Mouse (Mus musculus) heart, embryonic 12.5 days (tissue): ENCODE data around the gene Cldnd1. TPM values are rescaled to one million over a fixed set of nuclear protein-coding genes. Genes with fewer than 3 reads are reported as not detected.

Experiments used
- ATAC-seq: fragments of 200-750 bp; cut with Nextera tagmentation; 2 replicates; pipeline ENCODE4 v1.8.0; 2017; ENCODE audit warnings: moderate TSS enrichment, moderate library complexity; ENCODE audit not compliant: insufficient number of reproducible peaks, low FRiP score
- H3K27ac ChIP-seq: fragments of 300-500 bp; sonication (generic); 2 replicates; pipeline ENCODE4 v1.5.1; 2016; ENCODE audit warnings: mild to moderate bottlenecking, moderate library complexity; ENCODE audit not compliant: poor library complexity, severe bottlenecking
- H3K27me3 ChIP-seq: fragments of 300-500 bp; sonication (generic); replicated peaks from 2 replicates; pipeline ENCODE4 v1.6.1; 2016; ENCODE audit warnings: mild to moderate bottlenecking, moderate library complexity
- H3K36me3 ChIP-seq: fragments of 300-500 bp; sonication (generic); 2 replicates; pipeline ENCODE4 v1.6.1; 2016; ENCODE audit warnings: mild to moderate bottlenecking, moderate library complexity
- H3K4me1 ChIP-seq: fragments of 300-500 bp; sonication (generic); replicated peaks from 2 replicates; pipeline ENCODE4 v1.6.1; 2016; ENCODE audit warnings: mild to moderate bottlenecking
- H3K4me2 ChIP-seq: fragments of 300-500 bp; sonication (generic); 2 replicates; pipeline ENCODE4 v1.6.1; 2016; ENCODE audit warnings: mild to moderate bottlenecking, moderate library complexity
- H3K4me3 ChIP-seq: fragments of 300-500 bp; sonication (generic); 2 replicates; pipeline ENCODE4 v1.5.1; 2016; ENCODE audit warnings: mild to moderate bottlenecking
- H3K9ac ChIP-seq: fragments of 300-500 bp; sonication (generic); 2 replicates; pipeline ENCODE4 v1.6.1; 2016; ENCODE audit warnings: mild to moderate bottlenecking, moderate library complexity
- H3K9me3 ChIP-seq: fragments of 300-500 bp; sonication (generic); replicated peaks from 2 replicates; pipeline ENCODE4 v1.6.1; 2016; ENCODE audit warnings: mild to moderate bottlenecking, moderate library complexity
- WGBS: fragments of 180-500 bp; shearing (Covaris S2); methylation state at CpG from one replicate; pipeline ENCODE4 v1.1.7; 2016; 5-methylcytosine and 5-hydroxymethylcytosine counted together
- polyA plus RNA-seq: library from polyadenylated mRNA; unstranded; fragments of >200 nt; fragmentation: Nextera tagmentation; extraction: Ambion mirVana; gene quantifications from 2 replicates; pipeline ENCODE4 v1.2.1, GENCODE M21; 2016

Gene Cldnd1
- 111 and 112 TPM in 2 replicates for polyA plus RNA-seq

DNA sequence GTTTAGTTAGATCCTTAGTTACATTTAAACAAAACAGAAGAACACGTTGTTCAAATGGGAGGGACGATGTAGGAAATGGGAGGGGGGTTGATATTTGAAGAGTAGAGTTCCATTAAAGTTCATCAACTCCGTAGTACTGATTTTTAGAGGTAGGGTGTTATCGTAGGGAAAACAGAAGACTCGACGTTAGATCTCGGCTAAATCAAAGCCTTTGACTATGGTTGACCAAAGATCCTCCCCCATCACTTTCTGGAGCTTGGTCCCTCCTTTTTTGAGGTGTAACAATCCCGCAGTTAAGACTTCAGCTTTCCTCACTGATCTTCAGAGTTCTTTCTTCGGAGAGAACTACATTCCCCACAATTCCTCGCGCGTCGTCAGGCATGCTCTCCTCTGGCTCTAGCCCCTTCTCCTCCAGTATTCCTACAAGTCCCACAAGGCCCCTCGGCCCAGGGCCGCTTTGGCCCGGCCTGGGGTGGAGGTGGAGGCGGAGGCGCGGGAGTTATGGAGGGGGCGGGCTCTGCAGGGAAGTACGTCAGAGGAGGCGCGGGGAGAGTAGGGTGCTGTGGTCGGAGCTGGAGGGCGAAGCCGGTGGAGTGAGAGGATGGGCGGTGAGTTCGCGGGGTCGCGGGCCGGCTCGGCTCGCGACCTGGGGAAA is at the start of gene Cldnd1:
TSS of gene Cldnd1 (plus strand) at position 434 of the 655 bp plus-strand sequence.
- Histone ChIP-seq H3K27me3 (no peaks in the 10 kb centered on the region), H3K9ac (peak within 1 kb of the TSS; percentile 84), H3K36me3 (peaks cover 30% of the 10 kb centered on the region), H3K27ac (peak within 1 kb of the TSS; percentile 83), H3K4me3 (peak within 1 kb of the TSS; percentile 81), H3K4me1 (peaks cover 4% of the 10 kb centered on the region), H3K9me3 (no peaks in the 10 kb centered on the region), H3K4me2 (peak within 1 kb of the TSS; percentile 67)
- ATAC-seq, result peak; percentile 100
- WGBS, result 3% methylated on average over 35 of the region's 35 CpGs

DNA sequence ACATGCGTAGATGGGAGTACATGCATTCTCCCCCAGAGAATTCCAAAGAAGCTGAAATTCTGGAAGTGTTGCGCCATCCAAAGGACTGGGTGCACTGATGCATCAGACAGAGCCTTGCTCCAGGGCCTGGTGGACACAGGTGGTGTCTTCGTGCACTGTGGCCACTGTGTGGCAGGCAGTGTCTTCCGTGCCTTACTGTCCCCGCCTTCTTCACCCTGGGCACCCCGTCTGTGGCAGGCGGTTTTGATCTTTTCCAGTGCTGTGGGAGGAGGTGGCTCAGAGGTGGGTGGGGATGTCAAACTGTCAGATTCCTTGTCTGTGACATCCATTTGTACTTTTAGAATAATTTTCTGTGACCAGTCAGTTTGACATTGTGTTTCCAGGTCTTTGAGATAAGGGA is 49.0 kb upstream of the Cldnd1 start:
- Histone ChIP-seq H3K4me2 (no peak overlapping the region), H3K27me3 (no peaks in the 10 kb centered on the region), H3K27ac (no peak overlapping the region), H3K4me1 (peaks cover 9% of the 10 kb centered on the region), H3K9ac (no peak overlapping the region), H3K4me3 (no peak overlapping the region), H3K9me3 (no peaks in the 10 kb centered on the region), H3K36me3 (peaks cover 57% of the 10 kb centered on the region)
- WGBS, result 54% methylated on average over 7 of the region's 7 CpGs
- no peak for ATAC-seq

DNA sequence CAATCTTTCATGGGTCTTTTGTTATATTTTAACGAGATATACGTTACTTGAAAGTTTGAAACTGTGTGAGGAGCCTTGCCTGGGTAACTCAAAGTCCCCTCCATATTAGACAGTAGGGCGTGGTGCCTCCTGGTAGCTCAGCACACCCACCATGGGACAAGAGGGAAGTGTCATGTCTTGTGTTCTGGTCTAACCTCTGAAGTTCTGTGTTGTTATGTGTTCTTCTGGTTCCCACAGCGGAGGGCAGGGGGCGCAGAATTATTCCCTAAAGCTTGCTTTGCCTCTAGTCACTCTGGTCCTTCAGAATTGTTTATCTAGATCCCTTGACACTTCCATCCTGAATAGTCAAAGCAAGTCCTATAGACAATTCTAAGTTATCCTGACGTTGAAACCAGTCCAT is 45.7 kb upstream of the Cldnd1 start:
- no peak for ATAC-seq
- 89% methylated on average over 6 of the region's 6 CpGs for WGBS
- peaks cover 12% of the 10 kb centered on the region for H3K4me1 ChIP-seq
- no peak overlapping the region for H3K4me3 ChIP-seq
- H3K9me3 ChIP-seq, result 0 out of 2 replicates have a peak, but pooled peaks cover 2% of the 10 kb centered on the region
- no peak overlapping the region for H3K27ac ChIP-seq
- H3K9ac ChIP-seq, result no peak overlapping the region
- no peak overlapping the region for H3K4me2 ChIP-seq
- no peaks in the 10 kb centered on the region for H3K27me3 ChIP-seq
- H3K36me3 ChIP-seq, result peaks cover 31% of the 10 kb centered on the region

DNA sequence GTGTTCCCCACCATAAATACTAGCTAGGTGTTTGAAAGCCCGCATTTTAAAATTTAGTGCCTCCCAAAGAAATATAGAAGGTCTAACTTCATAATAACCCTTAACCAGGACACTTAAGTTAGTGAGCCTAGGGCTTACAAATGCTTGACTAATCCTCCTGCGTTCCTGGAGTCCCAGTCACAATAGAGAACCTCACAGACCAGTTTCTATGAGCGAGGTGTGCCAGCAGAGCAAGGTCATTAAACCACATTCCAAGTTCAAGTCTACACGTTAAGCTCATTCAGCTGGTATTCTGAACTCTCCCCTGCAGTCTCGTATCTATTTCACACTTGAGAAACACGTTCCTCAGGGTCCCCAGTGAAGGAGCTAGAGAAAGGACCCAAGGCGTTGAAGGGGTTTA is 44.8 kb upstream of the Cldnd1 start:
- Histone ChIP-seq H3K4me1 (peaks cover 12% of the 10 kb centered on the region), H3K36me3 (peaks cover 23% of the 10 kb centered on the region), H3K27me3 (no peaks in the 10 kb centered on the region), H3K4me2 (no peak overlapping the region), H3K27ac (no peak overlapping the region), H3K9me3 (0 out of 2 replicates have a peak, but pooled peaks cover 2% of the 10 kb centered on the region), H3K9ac (no peak overlapping the region), H3K4me3 (no peak overlapping the region)
- 74% methylated on average over 7 of the region's 7 CpGs for WGBS
- no peak for ATAC-seq

DNA sequence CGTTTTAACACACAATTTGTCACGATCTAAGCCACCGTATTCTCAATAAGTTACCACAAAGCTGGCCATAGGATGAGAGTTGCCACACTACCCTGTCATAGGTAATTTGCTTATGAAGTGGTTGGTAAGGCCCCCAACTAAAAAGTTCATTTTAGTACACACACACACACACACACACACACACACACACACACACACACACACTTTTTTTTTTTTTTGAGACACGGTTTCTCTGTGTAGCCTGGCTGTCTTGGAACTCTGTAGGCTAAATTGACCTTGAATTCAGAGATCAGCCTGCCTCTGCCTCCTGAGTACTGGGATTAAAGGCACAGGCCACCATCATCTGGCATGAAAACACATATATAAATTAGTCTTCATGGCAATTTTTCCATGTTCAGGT is 43.8 kb upstream of the Cldnd1 start:
- H3K27ac ChIP-seq, result no peak overlapping the region
- WGBS, result 88% methylated on average over 4 of the region's 4 CpGs
- no peak for ATAC-seq
- no peaks in the 10 kb centered on the region for H3K27me3 ChIP-seq
- H3K36me3 ChIP-seq, result peaks cover 16% of the 10 kb centered on the region
- peaks cover 9% of the 10 kb centered on the region; the same call in 1 of the 2 replicates for H3K4me1 ChIP-seq
- no peak overlapping the region for H3K4me2 ChIP-seq
- H3K4me3 ChIP-seq, result no peak overlapping the region
- H3K9me3 ChIP-seq, result 0 out of 2 replicates have a peak, but pooled peaks cover 2% of the 10 kb centered on the region
- H3K9ac ChIP-seq, result no peak overlapping the region

DNA sequence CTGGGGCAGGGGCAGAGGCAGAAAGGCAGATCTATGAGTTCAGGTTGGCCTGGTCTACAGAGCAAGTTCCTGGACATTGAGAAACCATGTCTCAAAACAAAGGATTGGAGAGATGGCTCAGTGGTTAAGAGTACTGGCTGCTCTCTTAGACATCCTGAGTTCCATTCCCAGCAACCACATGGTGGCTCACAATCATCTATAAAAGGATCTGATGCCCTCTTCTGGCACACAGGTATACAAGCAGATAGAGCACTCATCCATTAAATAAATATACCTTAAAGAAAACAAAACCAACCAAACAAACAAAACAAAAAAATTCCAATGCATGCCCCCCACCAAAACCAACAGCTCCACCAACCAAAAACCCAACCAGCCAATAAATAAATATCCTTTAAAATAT is 43.2 kb upstream of the Cldnd1 start:
- peaks cover 16% of the 10 kb centered on the region for H3K36me3 ChIP-seq
- ATAC-seq, result no peak
- H3K9me3 ChIP-seq, result 0 out of 2 replicates have a peak, but pooled peaks cover 2% of the 10 kb centered on the region
- no peak overlapping the region for H3K4me3 ChIP-seq
- H3K9ac ChIP-seq, result no peak overlapping the region
- H3K4me2 ChIP-seq, result no peak overlapping the region
- H3K27me3 ChIP-seq, result no peaks in the 10 kb centered on the region
- H3K27ac ChIP-seq, result no peak overlapping the region
- peaks cover 9% of the 10 kb centered on the region; the same call in 1 of the 2 replicates for H3K4me1 ChIP-seq

DNA sequence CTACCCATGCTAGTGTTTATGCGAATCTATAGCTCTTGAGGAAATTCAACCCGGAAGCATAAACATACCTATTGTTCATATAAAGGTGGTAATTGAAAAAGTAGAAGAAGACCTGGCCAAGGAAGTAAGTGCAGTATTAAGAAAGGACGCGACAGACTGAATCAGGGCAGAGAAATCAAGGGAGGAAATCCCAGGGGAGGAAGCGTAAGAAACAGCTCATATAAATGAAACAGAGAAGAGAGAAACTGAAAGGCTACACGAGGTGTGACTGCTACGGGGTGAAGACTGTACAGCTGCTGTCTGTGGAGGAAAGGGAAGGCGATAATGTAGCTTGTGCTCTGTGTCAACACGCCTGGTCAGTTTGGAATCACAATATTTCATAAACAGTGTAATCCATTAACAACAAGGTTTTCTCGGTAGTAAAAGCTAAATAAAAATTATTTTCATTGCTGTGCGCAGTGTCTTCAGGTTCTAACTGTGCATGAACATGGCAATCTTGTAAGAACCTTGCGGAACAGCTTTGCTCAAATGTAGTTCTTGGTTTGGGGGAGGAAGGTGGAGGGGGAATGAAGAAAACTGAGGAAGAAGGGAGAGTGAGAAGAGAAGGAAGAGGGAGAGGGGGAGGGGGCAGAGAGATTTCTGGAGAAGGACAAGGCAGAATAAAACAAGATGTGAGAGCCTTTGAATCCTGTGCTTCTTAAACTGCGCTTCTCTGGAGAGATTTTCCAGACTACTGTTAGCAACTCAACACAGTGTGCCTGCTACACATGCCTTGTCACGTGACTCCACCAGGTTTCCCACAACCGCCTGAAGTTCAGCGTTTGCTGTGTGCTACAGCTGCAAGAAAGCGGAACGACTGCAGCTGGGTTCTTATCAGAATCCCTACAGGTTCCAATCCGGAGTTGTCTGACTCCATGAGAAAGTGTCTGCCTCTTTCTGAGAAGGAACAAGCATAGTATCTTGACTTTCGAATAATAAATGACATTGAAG is 41.9 kb upstream of the Cldnd1 start:
- no peaks in the 10 kb centered on the region for H3K27me3 ChIP-seq
- 52% methylated on average over 20 of the region's 20 CpGs for WGBS
- no peak overlapping the region for H3K4me3 ChIP-seq
- peak overlapping the region; percentile 48 for H3K4me2 ChIP-seq
- no peak for ATAC-seq
- H3K36me3 ChIP-seq, result peaks cover 11% of the 10 kb centered on the region
- H3K27ac ChIP-seq, result 0 out of 2 replicates have a peak overlapping the region, but pooled peaks have one; percentile 21
- no peak overlapping the region for H3K9ac ChIP-seq
- H3K9me3 ChIP-seq, result 0 out of 2 replicates have a peak, but pooled peaks cover 2% of the 10 kb centered on the region
- H3K4me1 ChIP-seq, result peaks cover 9% of the 10 kb centered on the region; the same call in 1 of the 2 replicates

DNA sequence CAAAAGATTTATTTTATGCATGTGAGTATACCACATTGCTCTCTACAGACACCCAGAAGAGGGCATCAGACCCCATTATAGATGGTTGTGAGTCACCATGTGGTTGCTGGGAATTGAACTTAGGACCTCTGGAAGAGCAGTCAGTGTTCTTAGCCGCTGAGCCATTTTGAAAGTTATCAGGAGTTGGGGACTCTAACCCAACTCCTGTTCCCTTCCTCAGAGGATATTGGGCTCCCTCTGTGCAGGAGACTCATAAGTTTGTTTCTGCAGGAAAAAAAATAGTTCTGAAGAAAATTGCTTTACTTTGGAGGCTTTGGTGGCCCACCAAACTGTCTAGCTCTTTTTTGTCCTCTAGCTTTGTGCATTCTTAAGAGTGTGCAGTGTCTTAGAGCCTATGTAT is 39.2 kb upstream of the Cldnd1 start:
- H3K4me2 ChIP-seq, result no peak overlapping the region
- no peak overlapping the region for H3K27ac ChIP-seq
- no peaks in the 10 kb centered on the region for H3K27me3 ChIP-seq
- peaks cover 9% of the 10 kb centered on the region; the same call in 1 of the 2 replicates for H3K4me1 ChIP-seq
- H3K9ac ChIP-seq, result no peak overlapping the region
- H3K9me3 ChIP-seq, result 0 out of 2 replicates have a peak, but pooled peaks cover 2% of the 10 kb centered on the region
- 87% methylated on average over 1 of the region's 1 CpGs for WGBS
- no peak for ATAC-seq
- H3K36me3 ChIP-seq, result no peaks in the 10 kb centered on the region
- no peak overlapping the region for H3K4me3 ChIP-seq

DNA sequence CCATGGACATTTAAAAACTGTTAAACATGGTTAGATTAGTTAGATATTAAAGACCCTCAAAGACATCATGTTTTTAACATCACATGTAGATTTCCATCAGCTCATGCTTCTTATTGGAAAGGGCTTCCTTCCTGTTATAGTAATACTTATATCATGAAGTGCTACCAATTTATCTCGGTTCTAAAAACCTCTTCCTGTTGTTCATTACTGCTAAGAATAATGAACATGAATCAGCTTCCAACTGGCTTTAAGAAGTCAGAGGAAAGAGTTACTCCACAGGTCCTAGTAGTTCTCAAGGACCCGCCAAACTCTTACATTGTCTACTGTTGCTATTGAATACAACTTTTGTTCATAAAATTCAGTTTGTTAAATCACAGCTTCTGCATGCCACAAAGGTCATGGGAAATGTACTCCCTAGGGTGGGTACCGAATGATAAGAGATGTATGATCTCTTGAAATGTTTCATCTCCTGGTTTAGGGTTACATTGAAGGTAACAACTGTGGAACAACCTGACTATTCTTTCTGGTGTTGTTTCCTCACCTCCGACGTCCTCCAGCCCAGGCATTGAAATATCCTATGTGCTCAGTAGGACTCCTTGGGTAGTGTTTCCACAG is 38.0 kb upstream of the Cldnd1 start:
- Histone ChIP-seq H3K4me2 (no peak overlapping the region), H3K36me3 (no peaks in the 10 kb centered on the region), H3K27ac (no peak overlapping the region), H3K9me3 (0 out of 2 replicates have a peak, but pooled peaks cover 2% of the 10 kb centered on the region), H3K4me3 (no peak overlapping the region), H3K9ac (no peak overlapping the region), H3K27me3 (no peaks in the 10 kb centered on the region), H3K4me1 (peaks cover 9% of the 10 kb centered on the region; the same call in 1 of the 2 replicates)
- WGBS, result 72% methylated on average over 5 of the region's 5 CpGs
- no peak for ATAC-seq

DNA sequence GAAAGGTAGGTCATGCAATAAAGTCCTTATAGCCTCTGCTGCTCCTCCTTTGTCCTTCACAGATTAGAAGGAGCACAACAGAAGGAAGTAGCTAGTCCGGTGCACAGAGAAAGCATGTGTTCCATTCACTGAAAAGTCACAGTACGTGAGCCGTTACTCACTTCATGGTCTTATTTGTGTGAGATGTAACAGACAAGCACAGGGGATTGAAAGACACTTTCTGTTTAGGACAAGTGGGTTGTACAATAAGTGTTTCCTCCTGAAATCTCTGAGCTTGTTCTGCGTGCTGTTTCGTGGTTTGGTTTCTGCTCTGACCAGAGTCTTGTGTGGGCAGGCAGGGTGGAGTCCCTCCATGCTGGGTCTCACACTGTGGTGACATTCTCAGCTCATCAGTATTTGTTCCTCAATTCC is 37.4 kb upstream of the Cldnd1 start:
- ATAC-seq, result no peak
- no peak overlapping the region for H3K4me3 ChIP-seq
- no peaks in the 10 kb centered on the region for H3K27me3 ChIP-seq
- WGBS, result 78% methylated on average over 5 of the region's 5 CpGs
- H3K9me3 ChIP-seq, result 0 out of 2 replicates have a peak, but pooled peaks cover 2% of the 10 kb centered on the region
- no peak overlapping the region for H3K4me2 ChIP-seq
- H3K9ac ChIP-seq, result no peak overlapping the region
- no peak overlapping the region for H3K27ac ChIP-seq
- no peaks in the 10 kb centered on the region for H3K36me3 ChIP-seq
- H3K4me1 ChIP-seq, result peaks cover 9% of the 10 kb centered on the region; the same call in 1 of the 2 replicates
